Mouse (Mus musculus) skeletal muscle tissue, adult 2 months (tissue): ENCODE data around the gene Dnaaf5.

Source experiments
- DNase-seq: peaks from one replicate; pipeline ENCODE4 v3.0.0-alpha.2; 2012; ENCODE audit warnings: low read depth, low spot score

Dnaaf5 gene

DNA sequence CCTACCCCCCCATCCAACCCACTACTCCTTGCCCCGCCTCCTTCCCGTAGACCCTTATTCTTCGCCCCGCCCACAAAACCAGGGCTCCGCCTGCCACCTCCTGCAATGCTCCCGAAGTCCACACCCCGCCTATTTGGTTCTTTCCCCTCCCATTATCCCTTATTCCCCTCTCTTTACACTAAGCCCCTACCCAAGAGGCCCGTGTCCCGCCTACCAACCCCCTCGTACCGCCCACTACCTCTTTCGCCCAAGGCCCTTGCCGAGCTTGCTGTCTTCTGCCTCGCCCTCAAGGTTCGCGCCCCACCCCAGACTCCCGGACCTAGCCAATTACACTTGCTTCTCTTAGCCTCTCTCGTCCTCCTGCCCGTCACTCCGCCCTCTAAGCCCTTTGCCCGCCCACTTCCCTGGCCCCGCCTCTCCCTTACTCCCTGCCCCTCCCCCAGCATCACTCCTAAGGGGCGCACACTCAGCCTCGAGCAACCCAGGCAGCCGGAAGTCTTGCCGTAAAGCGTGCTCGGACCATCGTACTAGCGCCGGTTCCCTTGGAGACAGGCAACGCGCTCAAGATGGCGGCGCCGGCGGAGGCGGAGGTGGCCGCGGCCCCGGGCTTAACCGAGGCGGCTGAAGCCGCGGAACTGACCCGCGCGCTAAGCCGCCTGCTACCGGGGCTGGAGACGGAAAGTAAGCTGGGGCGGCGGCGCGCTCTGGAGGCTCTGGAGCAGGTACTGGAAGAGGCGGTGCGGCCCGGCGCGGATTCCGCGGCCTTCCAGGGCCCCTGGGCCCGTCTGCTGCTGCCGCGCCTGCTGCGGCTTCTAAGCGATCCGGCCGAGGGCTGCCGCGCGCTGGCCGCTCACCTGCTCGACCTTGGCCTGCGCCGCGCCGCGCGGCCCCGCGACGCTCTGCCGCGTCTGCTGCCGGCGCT lies at the start of gene Dnaaf5, which contains the start of gene Prkar1b:
TSS of gene Dnaaf5 (plus strand) at position 543 of the 922 bp plus-strand sequence.
TSS of gene Prkar1b (minus strand) at position 321 of the 922 bp plus-strand sequence.
- DNase-seq = peak; percentile 98

GRCm38 (mm10) chr5:139101783-139102182 lies 48.2 kb upstream of the Dnaaf5 start:
- DNase-seq = no peak

DNA sequence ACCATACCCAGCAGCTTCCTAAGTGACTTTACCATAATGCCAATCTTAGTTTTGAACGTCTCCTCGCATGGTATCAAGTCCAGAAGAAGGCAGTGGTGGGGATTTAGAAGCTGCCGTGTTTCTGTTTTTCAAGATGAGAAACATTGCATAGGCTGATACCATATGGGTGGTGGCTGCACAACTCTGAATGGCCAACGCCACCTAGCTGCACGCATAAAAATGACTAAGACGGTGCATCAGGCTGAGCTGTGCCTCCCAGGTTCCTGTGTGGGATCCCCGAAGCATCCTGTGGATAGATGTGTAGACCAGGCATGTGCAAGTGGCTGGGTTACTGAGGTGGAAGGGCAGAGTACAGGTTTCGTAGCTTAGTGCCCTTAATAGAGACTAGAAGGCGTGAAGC lies 42.2 kb upstream of the Dnaaf5 start:
- no peak for DNase-seq

DNA sequence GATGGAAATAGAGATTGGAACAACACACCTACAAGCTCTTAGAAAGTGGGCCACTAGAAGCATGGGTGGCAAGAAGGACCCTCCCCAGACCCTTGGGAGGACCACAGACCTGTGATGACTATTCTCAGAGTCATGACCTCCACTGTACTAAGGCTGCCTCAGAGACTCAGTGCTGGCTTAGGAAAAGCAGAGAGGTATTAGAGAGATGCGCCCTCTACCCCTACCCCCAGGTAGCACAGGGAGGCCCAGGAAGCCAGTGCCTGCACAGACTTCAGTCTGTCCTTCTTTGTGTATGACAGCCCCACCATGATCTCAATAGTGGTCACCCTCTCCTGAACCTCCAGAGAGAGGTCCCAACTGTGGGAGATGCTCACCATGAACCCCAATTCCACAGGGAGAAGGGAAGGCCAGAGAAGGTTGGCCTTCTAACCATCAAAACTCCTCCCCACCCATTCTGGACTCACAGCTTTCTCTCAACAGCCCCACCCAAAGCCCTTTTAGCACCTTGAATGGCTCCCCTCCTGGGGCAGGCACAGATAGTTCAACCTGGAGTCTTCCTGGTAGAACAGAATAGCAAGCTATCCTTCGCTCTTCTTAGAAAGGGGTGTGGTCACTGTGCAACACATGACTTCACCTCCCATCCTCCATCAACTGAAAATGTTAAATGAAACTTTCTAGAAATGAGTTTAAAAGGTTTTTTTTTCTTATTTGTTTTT lies 39.7 kb upstream of the Dnaaf5 start:
- no peak for DNase-seq

- no peak for DNase-seq
Observed at GRCm38 (mm10) chr5:139111991-139112390, 38.0 kb upstream of the Dnaaf5 start.

GRCm38 (mm10) chr5:139112418-139112817 lies 37.6 kb upstream of the Dnaaf5 start:
- DNase-seq = no peak

DNA sequence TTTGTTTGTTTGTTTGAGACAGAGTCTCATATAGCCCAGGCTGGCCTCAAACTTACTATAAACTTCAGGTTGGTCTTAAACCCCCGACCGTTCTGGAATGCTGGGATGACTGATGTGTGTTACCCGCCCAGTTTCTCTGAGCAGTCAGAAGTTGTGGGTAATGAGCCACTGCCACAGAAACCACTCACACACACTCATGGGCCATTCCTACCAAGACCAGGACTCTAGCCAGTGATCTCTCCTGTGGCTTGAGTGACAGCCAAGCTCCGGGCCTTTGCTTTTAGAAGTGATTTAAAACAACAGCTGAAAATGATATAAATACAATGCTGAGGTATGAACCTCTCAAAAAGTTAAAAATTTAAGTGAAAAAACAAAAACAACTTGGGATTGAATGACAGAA lies 35.1 kb upstream of the Dnaaf5 start:
- DNase-seq = no peak

DNA sequence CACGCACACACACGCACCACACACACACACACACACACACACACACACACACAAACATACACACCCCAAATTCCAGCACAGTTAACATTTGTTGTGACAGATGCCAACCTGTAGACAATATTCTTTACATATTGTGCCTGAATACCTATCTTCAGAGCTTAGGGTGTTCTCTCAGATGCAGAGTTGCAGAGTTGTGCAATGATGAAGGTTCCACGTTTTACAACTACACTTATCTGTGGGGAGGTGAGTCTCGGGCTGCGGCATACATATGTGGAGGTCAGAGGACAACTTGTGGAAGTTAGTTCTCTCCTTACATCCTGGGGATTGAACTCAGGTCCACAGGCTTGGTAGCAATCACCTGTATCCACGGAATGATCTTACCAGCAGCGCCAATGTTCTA lies 34.5 kb upstream of the Dnaaf5 start:
- no peak for DNase-seq

DNA sequence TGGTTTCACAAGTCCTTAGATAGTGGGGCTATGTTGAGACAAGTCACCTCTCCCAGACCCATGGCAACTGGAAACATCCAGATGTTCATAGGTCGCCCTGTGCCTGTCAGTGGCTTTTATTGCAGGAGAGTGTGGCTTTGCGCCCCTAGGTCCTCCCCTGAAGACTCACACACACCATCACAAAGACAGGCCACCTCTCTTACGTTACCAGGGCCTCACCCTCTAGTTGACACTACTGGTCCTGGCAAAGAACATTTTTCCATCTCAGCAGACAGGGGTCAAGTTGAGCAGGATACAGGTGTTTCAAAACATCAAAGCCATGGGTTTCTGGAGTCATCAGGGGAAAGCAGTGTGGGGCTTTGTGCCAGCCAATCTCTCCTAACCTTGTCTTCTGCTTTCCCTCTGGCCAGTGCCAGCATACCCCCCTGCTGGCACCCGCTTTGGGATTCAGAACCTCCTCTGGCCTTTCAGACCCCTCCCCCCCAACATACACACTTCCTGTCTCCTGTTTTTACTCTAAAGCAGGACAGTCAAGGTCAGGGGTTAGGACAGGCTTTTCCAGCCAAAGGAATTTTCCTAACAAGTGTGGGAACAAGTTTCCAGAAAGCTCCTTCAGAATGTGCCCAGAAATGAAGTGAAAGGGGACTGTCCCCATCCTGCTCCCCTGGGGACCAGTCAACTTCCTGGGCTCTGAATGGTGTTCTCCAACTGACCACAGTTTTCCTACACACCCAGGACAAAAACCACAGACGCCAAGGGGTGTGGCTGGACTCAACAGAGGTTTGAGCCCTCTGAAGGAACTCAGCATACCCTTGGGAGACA lies 31.7 kb upstream of the Dnaaf5 start:
- DNase-seq = peak; percentile 14

DNA sequence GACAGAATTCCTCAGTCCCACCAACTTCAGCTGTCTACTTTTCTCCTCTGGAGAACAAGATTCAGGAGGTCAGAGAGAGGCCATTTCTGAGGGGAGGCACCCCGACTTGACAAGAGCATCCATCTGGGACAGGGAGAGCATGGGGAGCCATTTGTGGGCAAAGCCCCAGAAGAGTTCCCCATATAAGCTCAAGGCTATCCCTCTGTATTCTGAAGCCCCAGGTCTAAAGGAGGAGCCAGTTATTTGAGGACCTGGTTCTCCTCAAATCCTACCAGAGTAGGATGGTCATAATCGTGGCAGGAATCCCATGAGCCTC lies 31.1 kb upstream of the Dnaaf5 start:
- DNase-seq = no peak

GRCm38 (mm10) chr5:139125717-139126116 lies 24.3 kb upstream of the Dnaaf5 start:
- no peak for DNase-seq

DNA sequence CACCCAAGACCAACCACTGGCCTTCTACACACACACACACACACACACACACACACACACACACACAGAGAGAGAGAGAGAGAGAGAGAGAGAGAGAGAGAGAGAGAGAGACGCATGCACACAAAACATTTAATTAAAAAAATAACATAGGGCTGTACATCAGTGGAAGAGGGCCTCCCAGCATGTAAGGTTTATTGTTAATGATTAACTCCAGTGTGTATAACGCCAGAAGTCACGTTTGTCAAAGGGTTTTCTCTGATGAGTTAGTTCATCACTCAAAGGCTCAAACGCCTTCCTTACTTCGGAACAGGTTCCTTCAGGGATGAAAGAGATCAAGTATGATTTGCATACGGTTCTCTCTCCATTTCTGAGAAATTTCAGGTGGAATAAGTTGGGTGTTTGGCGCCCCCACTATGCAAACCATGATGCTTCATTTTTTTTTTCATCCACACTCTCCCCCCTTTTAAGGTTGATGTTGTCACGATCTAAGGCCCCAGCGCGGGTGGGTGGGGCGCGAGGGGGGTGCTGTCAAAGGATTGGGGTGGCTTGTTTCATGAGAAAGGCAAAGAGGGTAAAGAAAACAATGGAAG lies 21.5 kb upstream of the Dnaaf5 start:
- DNase-seq = no peak

GRCm38 (mm10) chr5:139129078-139129477 lies 20.9 kb upstream of the Dnaaf5 start:
- no peak for DNase-seq

- DNase-seq = no peak
Observed at GRCm38 (mm10) chr5:139129572-139130151, 20.4 kb upstream of the Dnaaf5 start.

GRCm38 (mm10) chr5:139130351-139130750 lies 19.7 kb upstream of the Dnaaf5 start:
- DNase-seq = no peak

- no peak for DNase-seq
Observed at GRCm38 (mm10) chr5:139134501-139134900, 15.5 kb upstream of the Dnaaf5 start.

- DNase-seq = no peak
Observed at GRCm38 (mm10) chr5:139136341-139136740, 13.7 kb upstream of the Dnaaf5 start.

GRCm38 (mm10) chr5:139137176-139137575 lies 12.8 kb upstream of the Dnaaf5 start:
- DNase-seq = no peak

DNA sequence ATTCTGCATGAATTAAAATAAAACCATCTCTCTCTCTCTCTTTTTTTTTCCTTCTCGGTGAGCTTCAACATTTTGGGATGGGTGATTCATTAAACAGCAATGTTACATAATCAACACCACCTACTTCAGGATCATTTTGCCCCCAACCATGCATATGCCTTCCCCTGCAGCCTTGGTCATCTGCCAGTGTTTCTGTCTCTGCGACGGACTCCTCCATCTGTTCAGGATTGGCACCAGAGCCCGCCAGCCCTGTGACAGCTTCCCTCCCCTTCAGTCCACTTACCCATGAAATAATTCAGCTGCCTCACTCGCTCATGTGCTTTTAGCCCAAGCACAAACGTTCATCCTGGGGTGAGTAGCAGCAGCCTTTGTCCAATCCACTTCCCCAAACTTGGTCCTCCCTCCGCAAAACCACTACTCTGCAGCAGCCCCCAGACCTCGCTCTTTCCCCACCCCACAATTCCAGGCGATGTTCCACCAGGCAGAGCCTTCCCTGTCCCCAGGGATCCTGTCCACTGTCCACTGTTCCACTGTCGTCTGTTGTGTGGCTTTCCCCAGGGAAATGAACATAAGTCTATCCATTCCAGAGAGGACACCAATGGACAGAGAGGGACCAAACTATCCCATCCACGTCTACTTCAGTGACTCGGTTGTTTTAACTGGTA lies 11.6 kb upstream of the Dnaaf5 start:
- no peak for DNase-seq

GRCm38 (mm10) chr5:139138926-139139472 lies 11.0 kb upstream of the Dnaaf5 start:
- DNase-seq = no peak
